Mouse (Mus musculus): Measurements from ENCODE around the gene Tigd4. TPM values are rescaled to one million over a fixed set of nuclear protein-coding genes. Genes with fewer than 3 reads are reported as not detected.

The Tigd4 gene
- polyA plus RNA-seq, 1 experiment from 2014 or later = 0.21 TPM

DNA sequence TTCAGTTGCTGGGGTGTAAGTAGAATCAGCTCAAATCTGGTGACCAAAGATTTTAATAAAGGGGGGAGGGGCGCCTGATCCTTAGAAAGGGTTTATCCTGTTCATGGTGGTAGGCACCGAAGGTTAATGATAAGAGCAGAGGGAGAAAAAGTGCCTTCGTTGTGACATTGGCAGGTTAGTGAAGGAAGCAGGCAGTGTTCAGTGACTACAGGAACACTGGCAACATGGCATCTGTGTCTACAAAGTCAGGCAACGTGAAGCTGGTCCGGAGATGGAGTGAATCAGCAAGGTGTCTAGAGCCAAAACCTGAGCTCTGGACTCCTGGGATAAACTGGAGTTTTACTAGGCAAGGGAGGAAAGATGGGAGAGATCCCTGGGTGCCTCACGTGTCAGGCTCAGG is 5.4 kb downstream of the Tigd4 start:
- WGBS = 80% methylated on average over 6 of the region's 6 CpGs
- H3K4me2 ChIP-seq (ENCODE audit: low read depth, low read length) = no peak overlapping the region
- ATAC-seq (ENCODE audit: insufficient read depth, low FRiP score) = no peak

DNA sequence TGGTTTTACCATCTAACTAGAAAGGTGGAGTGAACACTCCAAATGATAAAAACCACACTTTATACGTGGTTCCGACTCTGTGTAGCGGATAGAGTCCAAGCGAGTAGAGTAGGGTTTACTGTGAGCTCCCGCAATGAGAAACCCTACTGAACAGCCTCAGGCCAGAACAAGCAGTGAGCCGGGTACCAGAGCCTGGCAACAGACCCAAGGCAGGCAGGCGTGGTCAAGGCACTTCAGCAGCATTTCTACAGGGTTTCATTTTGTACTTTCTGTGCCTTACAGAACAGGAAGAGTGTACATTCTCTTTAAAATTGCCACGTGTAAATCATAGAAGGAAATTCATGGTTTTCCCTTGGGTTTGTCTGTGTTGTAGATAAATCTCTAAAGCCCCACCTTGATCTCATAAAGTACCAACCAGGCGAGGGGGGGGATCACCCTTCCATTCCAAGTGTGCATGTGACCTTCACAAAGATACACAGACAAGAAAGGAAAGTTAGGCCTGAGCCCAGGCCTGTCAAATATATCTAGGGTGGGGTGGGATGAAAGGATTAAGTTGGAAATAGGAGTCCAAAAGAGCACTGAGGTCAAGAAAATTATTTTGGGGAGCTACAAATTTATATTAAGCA is 8.6 kb downstream of the Tigd4 start:
- 72% methylated on average over 9 of the region's 9 CpGs for WGBS
- H3K27me3 ChIP-seq (ENCODE audit: control insufficient read depth, insufficient read depth, low read length) = no peaks in the 10 kb centered on the region
- no peaks in the 10 kb centered on the region for H3K36me3 ChIP-seq (ENCODE audit: control insufficient read depth, insufficient read depth, low read length)
- no peaks in the 10 kb centered on the region; the same call in 1 of the 2 replicates for H3K9me3 ChIP-seq (replicated peaks; ENCODE audit: control insufficient read depth, low read length)
- ATAC-seq (ENCODE audit: insufficient read depth, low FRiP score) = peak; percentile 65; the same call in 1 of the 2 replicates
- H3K4me1 ChIP-seq (ENCODE audit: control insufficient read depth, insufficient read depth, low read length) = no peaks in the 10 kb centered on the region
- no peak overlapping the region for H3K4me2 ChIP-seq (ENCODE audit: low read depth, low read length)
- no peak overlapping the region for H3K4me3 ChIP-seq (replicated peaks; ENCODE audit: low read length)
- H3K27ac ChIP-seq (ENCODE audit: low read length) = peak overlapping the region; percentile 88
- no peak overlapping the region for H3K9ac ChIP-seq (ENCODE audit: low read length)

More for the DNA sequence above, 5.4 kb downstream of the Tigd4 start:
- Histone ChIP-seq H3K27me3 (ENCODE audit: control insufficient read depth, insufficient read depth, low read length) (no peaks in the 10 kb centered on the region; the same call in 1 of the 2 replicates), H3K27ac (ENCODE audit: low read length) (peak overlapping the region; percentile 25; the same call in 1 of the 2 replicates), H3K4me3 (replicated peaks; ENCODE audit: low read length) (no peak overlapping the region), H3K9ac (ENCODE audit: low read length) (no peak overlapping the region), H3K36me3 (ENCODE audit: control insufficient read depth, insufficient read depth, low read length) (no peaks in the 10 kb centered on the region), H3K4me1 (ENCODE audit: control insufficient read depth, insufficient read depth, low read length) (peaks cover 8% of the 10 kb centered on the region; the same call in 1 of the 2 replicates), H3K9me3 (replicated peaks; ENCODE audit: control insufficient read depth, low read length) (no peaks in the 10 kb centered on the region)

DNA sequence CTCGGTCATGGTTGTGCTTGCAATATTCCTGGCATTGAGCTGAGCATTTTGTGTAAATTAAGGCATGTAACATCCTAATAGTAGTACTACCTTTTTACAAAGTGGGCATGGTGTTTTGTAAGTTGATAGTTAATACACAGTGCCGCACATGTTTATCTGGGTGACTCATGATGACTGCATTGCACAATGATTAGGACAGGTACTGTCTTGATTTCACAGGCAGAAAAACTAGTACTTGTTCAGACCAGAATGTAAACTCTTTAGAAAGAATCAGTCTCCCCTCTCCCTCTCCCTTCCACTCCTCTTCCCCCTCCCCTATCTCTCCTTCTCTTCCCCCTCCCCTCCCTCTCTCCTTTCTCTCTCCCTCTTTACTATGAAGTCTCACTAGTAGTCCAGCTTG is 9.4 kb downstream of the Tigd4 start:
- WGBS = 68% methylated on average over 2 of the region's 2 CpGs
- H3K27me3 ChIP-seq (ENCODE audit: control insufficient read depth, insufficient read depth, low read length) = no peaks in the 10 kb centered on the region

DNA sequence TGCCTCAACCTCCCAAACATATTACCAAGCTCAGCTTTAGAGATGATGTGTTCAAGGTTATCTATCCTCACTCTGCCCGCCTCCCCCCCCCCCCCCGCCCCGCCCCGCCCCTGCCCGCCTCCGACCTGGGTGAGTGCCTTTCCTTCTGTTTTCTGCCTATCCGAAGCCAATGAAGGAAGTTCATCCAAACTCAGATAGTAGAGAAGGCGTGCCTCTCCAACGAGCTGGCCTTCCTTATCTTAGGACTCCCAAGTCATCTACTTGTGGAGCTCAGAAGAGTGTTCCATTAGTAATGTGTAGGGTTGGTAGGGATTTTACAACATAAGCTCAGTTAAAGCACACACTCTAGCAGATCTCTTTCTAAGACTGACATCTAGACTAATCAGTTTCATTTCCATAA is 9.8 kb downstream of the Tigd4 start:
- Histone ChIP-seq H3K27me3 (ENCODE audit: control insufficient read depth, insufficient read depth, low read length) (no peaks in the 10 kb centered on the region), H3K4me2 (ENCODE audit: low read depth, low read length) (no peak overlapping the region), H3K4me3 (replicated peaks; ENCODE audit: low read length) (no peak overlapping the region), H3K36me3 (ENCODE audit: control insufficient read depth, insufficient read depth, low read length) (no peaks in the 10 kb centered on the region), H3K9me3 (replicated peaks; ENCODE audit: control insufficient read depth, low read length) (no peaks in the 10 kb centered on the region; the same call in 1 of the 2 replicates), H3K9ac (ENCODE audit: low read length) (no peak overlapping the region), H3K27ac (ENCODE audit: low read length) (peak overlapping the region; percentile 88), H3K4me1 (ENCODE audit: control insufficient read depth, insufficient read depth, low read length) (no peaks in the 10 kb centered on the region)
- no peak for ATAC-seq (ENCODE audit: insufficient read depth, low FRiP score)
- 44% methylated on average over 9 of the region's 9 CpGs for WGBS

More for the DNA sequence above, 9.4 kb downstream of the Tigd4 start:
- Histone ChIP-seq H3K9me3 (replicated peaks; ENCODE audit: control insufficient read depth, low read length) (no peaks in the 10 kb centered on the region; the same call in 1 of the 2 replicates), H3K4me3 (replicated peaks; ENCODE audit: low read length) (no peak overlapping the region), H3K36me3 (ENCODE audit: control insufficient read depth, insufficient read depth, low read length) (no peaks in the 10 kb centered on the region), H3K9ac (ENCODE audit: low read length) (no peak overlapping the region), H3K27ac (ENCODE audit: low read length) (peak overlapping the region; percentile 88), H3K4me1 (ENCODE audit: control insufficient read depth, insufficient read depth, low read length) (no peaks in the 10 kb centered on the region), H3K4me2 (ENCODE audit: low read depth, low read length) (no peak overlapping the region)
- no peak; the same call in 1 of the 2 replicates for ATAC-seq (ENCODE audit: insufficient read depth, low FRiP score)

DNA sequence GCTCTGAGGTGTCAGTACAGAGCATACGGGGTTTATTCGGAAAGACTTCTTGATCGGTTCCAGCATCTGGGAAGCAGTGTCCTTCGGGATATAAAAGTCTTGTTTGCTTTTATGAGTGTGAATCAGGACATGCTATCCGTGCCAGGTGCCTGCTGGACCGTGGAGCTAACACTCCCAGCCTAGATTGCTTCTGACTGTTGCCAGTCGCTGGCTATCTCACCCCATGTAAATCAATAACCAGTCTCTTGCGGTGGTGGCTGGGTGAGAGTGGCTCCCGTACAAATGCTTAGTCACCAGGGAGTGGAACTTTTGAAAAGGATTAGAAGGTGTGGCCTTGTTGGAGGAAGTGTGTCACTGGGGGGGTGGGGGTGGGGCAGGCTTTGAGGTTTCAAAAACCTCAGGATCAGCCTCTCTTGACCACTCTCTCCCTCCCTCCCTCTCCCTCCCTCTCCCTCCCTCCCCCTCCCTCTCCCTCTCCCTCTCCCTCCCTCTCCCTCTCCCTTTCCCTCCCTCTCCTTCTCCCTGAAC is 16.9 kb downstream of the Tigd4 start:
- no peak overlapping the region for H3K9ac ChIP-seq (ENCODE audit: low read length)
- no peaks in the 10 kb centered on the region; the same call in 1 of the 2 replicates for H3K9me3 ChIP-seq (replicated peaks; ENCODE audit: control insufficient read depth, low read length)
- H3K36me3 ChIP-seq (ENCODE audit: control insufficient read depth, insufficient read depth, low read length) = no peaks in the 10 kb centered on the region
- H3K27me3 ChIP-seq (ENCODE audit: control insufficient read depth, insufficient read depth, low read length) = no peaks in the 10 kb centered on the region
- no peak overlapping the region for H3K4me2 ChIP-seq (ENCODE audit: low read depth, low read length)
- no peak overlapping the region for H3K27ac ChIP-seq (ENCODE audit: low read length)
- ATAC-seq (ENCODE audit: insufficient read depth, low FRiP score) = peak; percentile 66; the same call in 1 of the 2 replicates
- WGBS = 65% methylated on average over 9 of the region's 9 CpGs
- no peaks in the 10 kb centered on the region for H3K4me1 ChIP-seq (ENCODE audit: control insufficient read depth, insufficient read depth, low read length)
- no peak overlapping the region for H3K4me3 ChIP-seq (replicated peaks; ENCODE audit: low read length)

DNA sequence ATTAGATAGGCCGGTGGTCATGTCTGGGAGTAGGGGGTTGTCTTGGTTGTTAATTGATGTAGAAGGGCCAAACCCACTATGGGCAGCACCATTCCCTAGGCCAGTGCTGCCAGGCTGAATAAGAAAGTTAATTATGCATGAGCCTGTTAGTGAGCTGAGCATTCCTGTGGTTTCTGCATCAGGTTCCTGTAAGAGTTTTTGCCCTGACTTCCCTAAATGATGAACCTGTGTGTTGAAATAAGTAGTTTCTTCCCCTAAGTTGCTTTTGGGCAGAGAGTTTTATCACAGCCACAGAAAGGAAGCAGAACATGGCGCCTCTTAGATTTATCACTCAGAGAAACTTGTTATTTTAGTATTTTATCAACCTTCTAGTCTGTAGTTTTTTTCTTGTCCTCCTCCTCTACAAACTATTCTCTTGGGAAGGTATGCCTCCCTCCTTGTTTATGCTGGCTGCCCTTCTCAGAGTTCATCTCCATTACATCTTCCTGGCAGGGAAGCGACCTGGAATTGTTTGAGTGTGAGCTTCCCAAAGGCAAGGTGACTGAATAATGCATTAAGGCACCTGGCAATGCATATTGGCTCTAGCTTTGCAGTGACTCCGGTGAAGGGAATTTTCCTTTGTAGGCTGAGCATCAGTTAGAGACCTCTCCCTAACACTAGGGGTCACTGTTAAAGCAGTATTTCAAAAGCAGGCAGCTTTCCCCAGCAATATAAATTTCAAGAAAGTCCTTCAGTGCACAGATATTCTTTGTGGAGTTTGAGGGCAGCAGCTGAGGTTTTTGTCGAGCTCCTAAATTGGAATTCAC is 21.9 kb downstream of the Tigd4 start:
- H3K36me3 ChIP-seq (ENCODE audit: control insufficient read depth, insufficient read depth, low read length) = no peaks in the 10 kb centered on the region
- H3K27me3 ChIP-seq (ENCODE audit: control insufficient read depth, insufficient read depth, low read length) = no peaks in the 10 kb centered on the region
- no peaks in the 10 kb centered on the region; the same call in 1 of the 2 replicates for H3K9me3 ChIP-seq (replicated peaks; ENCODE audit: control insufficient read depth, low read length)
- no peak overlapping the region for H3K4me3 ChIP-seq (replicated peaks; ENCODE audit: low read length)
- no peak overlapping the region for H3K27ac ChIP-seq (ENCODE audit: low read length)
- 25% methylated on average over 5 of the region's 5 CpGs for WGBS
- no peak for ATAC-seq (ENCODE audit: insufficient read depth, low FRiP score)
- no peaks in the 10 kb centered on the region for H3K4me1 ChIP-seq (ENCODE audit: control insufficient read depth, insufficient read depth, low read length)
- no peak overlapping the region for H3K9ac ChIP-seq (ENCODE audit: low read length)
- no peak overlapping the region for H3K4me2 ChIP-seq (ENCODE audit: low read depth, low read length)

DNA sequence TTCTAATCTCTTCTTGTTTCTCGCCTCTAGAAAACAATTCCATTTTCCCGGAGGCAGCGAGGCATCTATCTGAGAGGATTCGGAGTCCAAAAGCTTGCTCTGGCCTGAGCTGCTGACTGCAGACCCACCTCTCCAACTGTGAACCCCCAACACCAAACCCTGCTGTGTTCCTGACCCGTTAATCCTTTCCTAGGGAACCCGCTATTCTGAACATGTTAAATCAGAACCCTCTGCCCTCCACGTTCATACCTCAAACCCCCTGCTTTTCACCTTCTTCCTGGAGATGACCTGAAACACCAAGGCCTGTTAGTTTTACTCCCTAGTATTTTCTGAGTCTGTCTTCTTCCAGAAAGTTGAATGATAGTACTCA is 22.5 kb downstream of the Tigd4 start:
- H3K27me3 ChIP-seq (ENCODE audit: control insufficient read depth, insufficient read depth, low read length) = no peaks in the 10 kb centered on the region
- H3K4me2 ChIP-seq (ENCODE audit: low read depth, low read length) = no peak overlapping the region
- 42% methylated on average over 7 of the region's 7 CpGs for WGBS
- no peak for ATAC-seq (ENCODE audit: insufficient read depth, low FRiP score)
- H3K4me3 ChIP-seq (replicated peaks; ENCODE audit: low read length) = no peak overlapping the region
- no peaks in the 10 kb centered on the region; the same call in 1 of the 2 replicates for H3K9me3 ChIP-seq (replicated peaks; ENCODE audit: control insufficient read depth, low read length)
- H3K4me1 ChIP-seq (ENCODE audit: control insufficient read depth, insufficient read depth, low read length) = no peaks in the 10 kb centered on the region
- no peak overlapping the region for H3K27ac ChIP-seq (ENCODE audit: low read length)
- H3K9ac ChIP-seq (ENCODE audit: low read length) = no peak overlapping the region
- no peaks in the 10 kb centered on the region for H3K36me3 ChIP-seq (ENCODE audit: control insufficient read depth, insufficient read depth, low read length)

DNA sequence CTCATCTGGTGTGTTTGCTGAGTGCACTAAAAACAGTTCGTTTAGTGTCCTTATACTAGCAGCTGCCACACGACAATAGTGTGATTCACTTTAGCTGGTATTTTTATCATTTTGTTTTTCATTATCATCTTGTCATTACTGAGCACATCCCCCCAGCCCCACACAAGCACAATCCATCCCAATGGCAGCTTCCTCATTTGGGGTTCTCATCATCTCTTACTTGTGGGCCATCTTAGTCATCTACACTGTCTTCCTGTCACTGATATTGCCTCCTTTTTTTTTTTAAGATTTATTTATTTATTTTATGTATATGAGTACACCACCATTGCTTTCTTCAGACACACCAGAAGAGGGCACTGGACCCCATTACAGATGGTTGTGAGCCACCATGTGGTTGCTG is 25.3 kb downstream of the Tigd4 start:
- no peaks in the 10 kb centered on the region for H3K36me3 ChIP-seq (ENCODE audit: control insufficient read depth, insufficient read depth, low read length)
- no peak overlapping the region for H3K9ac ChIP-seq (ENCODE audit: low read length)
- 80% methylated on average over 2 of the region's 2 CpGs for WGBS
- H3K4me2 ChIP-seq (ENCODE audit: low read depth, low read length) = no peak overlapping the region
- H3K27me3 ChIP-seq (ENCODE audit: control insufficient read depth, insufficient read depth, low read length) = no peaks in the 10 kb centered on the region
- no peak overlapping the region for H3K4me3 ChIP-seq (replicated peaks; ENCODE audit: low read length)
- no peaks in the 10 kb centered on the region for H3K4me1 ChIP-seq (ENCODE audit: control insufficient read depth, insufficient read depth, low read length)
- H3K27ac ChIP-seq (ENCODE audit: low read length) = no peak overlapping the region
- H3K9me3 ChIP-seq (replicated peaks; ENCODE audit: control insufficient read depth, low read length) = no peaks in the 10 kb centered on the region
- no peak for ATAC-seq (ENCODE audit: insufficient read depth, low FRiP score)

DNA sequence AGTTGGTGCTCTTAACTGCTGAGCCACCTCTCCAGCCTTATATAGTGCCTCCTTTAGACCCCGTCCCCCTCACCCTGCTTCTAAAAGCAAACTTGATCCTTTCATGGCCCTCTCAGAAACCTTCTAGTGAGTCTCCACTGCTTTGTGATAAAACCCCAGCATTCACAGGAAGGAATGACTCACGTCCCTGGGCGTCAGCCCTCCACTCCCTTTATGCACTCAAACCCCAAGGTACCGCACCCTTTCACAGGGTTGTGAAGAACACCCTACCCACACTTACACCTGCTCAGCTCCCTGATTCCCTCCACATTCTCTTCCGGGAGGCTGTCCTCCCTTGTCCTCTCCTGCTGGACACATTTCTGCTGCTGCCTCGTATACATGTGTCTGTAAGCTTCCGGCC is 25.7 kb downstream of the Tigd4 start:
- no peak overlapping the region for H3K4me3 ChIP-seq (replicated peaks; ENCODE audit: low read length)
- no peak overlapping the region for H3K9ac ChIP-seq (ENCODE audit: low read length)
- H3K27ac ChIP-seq (ENCODE audit: low read length) = no peak overlapping the region
- no peak overlapping the region for H3K4me2 ChIP-seq (ENCODE audit: low read depth, low read length)
- H3K4me1 ChIP-seq (ENCODE audit: control insufficient read depth, insufficient read depth, low read length) = no peaks in the 10 kb centered on the region
- ATAC-seq (ENCODE audit: insufficient read depth, low FRiP score) = peak; percentile 44; the same call in 1 of the 2 replicates
- WGBS = 86% methylated on average over 7 of the region's 7 CpGs
- no peaks in the 10 kb centered on the region for H3K36me3 ChIP-seq (ENCODE audit: control insufficient read depth, insufficient read depth, low read length)
- H3K27me3 ChIP-seq (ENCODE audit: control insufficient read depth, insufficient read depth, low read length) = no peaks in the 10 kb centered on the region
- no peaks in the 10 kb centered on the region for H3K9me3 ChIP-seq (replicated peaks; ENCODE audit: control insufficient read depth, low read length)
